ENCODE assay signal across 8 mouse cellular contexts in genomic region chr13:53472614-53473124, GRCm38 (mm10). TPM values are rescaled to one million over a fixed set of nuclear protein-coding genes. Genes with fewer than 3 reads are reported as not detected.
DNase-seq lines count a peak whose midpoint lies in the region; ATAC-seq and TF ChIP-seq lines count a peak whose summit lies in the region.

TSS of gene Msx2 (minus strand) at chr13:53473074.

- ATAC-seq in limb, embryonic 14.5 days (ENCODE audit: low FRiP score, low read depth), result peak; percentile 91
- ATAC-seq in midbrain, postnatal 0 days (ENCODE audit: low FRiP score), result peak; percentile 74; the same call in 1 of the 2 replicates

- peak within 1 kb of the TSS; percentile 86 for H3K4me2 ChIP-seq in limb, embryonic 14.5 days (replicated peaks; ENCODE audit: low read depth, low read length, severe bottlenecking)
- H3K4me2 ChIP-seq in midbrain, postnatal 0 days (ENCODE audit: low read depth, low read length, poor library complexity, severe bottlenecking), result peak within 1 kb of the TSS; percentile 50

- peak; percentile 54 for DNase-seq in gastrocnemius, postnatal 10 days
- DNase-seq in gastrocnemius, adult 8-10 months (ENCODE audit: low spot score in 2 of 2), result no peak
- DNase-seq in embryo, embryonic 10 days (ENCODE audit: low spot score), result peak; percentile 93
- DNase-seq in heart, adult 18-20 months, result peak; percentile 71 to 72
- peak; percentile 17 for DNase-seq in kidney, adult 11 months
- DNase-seq in limb, embryonic 14.5 days (ENCODE audit: low spot score), result peak; percentile 81
- peak; percentile 84 for DNase-seq in midbrain, postnatal 0 days (ENCODE audit: low spot score)
- DNase-seq in urinary bladder, postnatal 4 days (ENCODE audit: low spot score in 2 of 2), result peak; percentile 77 to 84

- no peaks in the 10 kb centered on the region for H3K36me3 ChIP-seq in limb, embryonic 14.5 days (ENCODE audit: control insufficient read depth, insufficient read depth, low read length)
- no peaks in the 10 kb centered on the region for H3K36me3 ChIP-seq in midbrain, postnatal 0 days (ENCODE audit: insufficient read depth, low read length)

- H3K9me3 ChIP-seq in limb, embryonic 14.5 days (ENCODE audit: control insufficient read depth, low read length), result no peaks in the 10 kb centered on the region
- no peaks in the 10 kb centered on the region for H3K9me3 ChIP-seq in midbrain, postnatal 0 days (ENCODE audit: low read length)

- TF ChIP-seq POLR2A in limb, embryonic 14.5 days (IDR thresholded peaks at IDR 0.05; ENCODE audit: borderline replicate concordance, extremely low read depth, insufficient read depth, insufficient read length), result peak; percentile 48; the same call in 1 of the 2 replicates

- peak within 1 kb of the TSS; percentile 70 for H3K9ac ChIP-seq in limb, embryonic 14.5 days (ENCODE audit: low read depth, low read length, severe bottlenecking)
- H3K9ac ChIP-seq in midbrain, postnatal 0 days (replicated peaks; ENCODE audit: low read length, poor library complexity, severe bottlenecking), result no peak within 1 kb of the TSS

- peaks cover 60% of the 10 kb centered on the region for H3K27me3 ChIP-seq in limb, embryonic 14.5 days (ENCODE audit: control insufficient read depth, insufficient read depth, low read length)
- peaks cover 88% of the 10 kb centered on the region for H3K27me3 ChIP-seq in midbrain, postnatal 0 days (ENCODE audit: insufficient read depth, low read length)

- under 1% methylated on average over 38 of the region's 38 CpGs for whole genome bisulfite sequencing in limb, embryonic 14.5 days
- under 1% methylated on average over 38 of the region's 38 CpGs for WGBS in midbrain, postnatal 0 days

- peaks cover 11% of the 10 kb centered on the region; the same call in 1 of the 2 replicates for H3K4me1 ChIP-seq in limb, embryonic 14.5 days (ENCODE audit: control insufficient read depth, insufficient read depth, low read length)
- H3K4me1 ChIP-seq in midbrain, postnatal 0 days (ENCODE audit: insufficient read depth, low read length), result no peaks in the 10 kb centered on the region; the same call in 1 of the 2 replicates

- H3K4me3 ChIP-seq in limb, embryonic 14.5 days (replicated peaks; ENCODE audit: low read length), result peak within 1 kb of the TSS; percentile 65
- peak within 1 kb of the TSS; percentile 34 for H3K4me3 ChIP-seq in midbrain, postnatal 0 days (ENCODE audit: low read depth, low read length)

- no peak for TF ChIP-seq CTCF in midbrain, postnatal 0 days (IDR thresholded peaks at IDR 0.05)

- H3K27ac ChIP-seq in limb, embryonic 14.5 days (replicated peaks; ENCODE audit: low read depth, low read length), result peak within 1 kb of the TSS; percentile 67
- H3K27ac ChIP-seq in midbrain, postnatal 0 days (ENCODE audit: low read depth, low read length), result no peak within 1 kb of the TSS

RNA-seq across cellular contexts. Expression of gene Msx2, which starts in this region (rescaled TPM):
- total RNA-seq in gastrocnemius, postnatal 10 days (2021), result under 1 TPM in 1 of 2 experiments, not detected in 1; 0.23 TPM
- not detected for total RNA-seq in gastrocnemius, adult 8-10 months (2022)
- total RNA-seq in heart, adult 18-20 months (2021), result under 1 TPM; 0.36 to 0.69 TPM
- polyA plus RNA-seq in limb, embryonic 14.5 days (2012; rRNA removed), result 17.5 and 18.2 TPM in 2 replicates
- polyA plus RNA-seq in limb, embryonic 14.5 days (2014; fragmentation: Nextera tagmentation; extraction: Ambion mirVana), result 19.4 and 28.3 TPM in 2 replicates
- 0.71 and 2.2 TPM in 2 replicates for total RNA-seq in midbrain, postnatal 0 days (2014; rRNA removed)
- 0.23 and 0.39 TPM in 2 replicates for polyA plus RNA-seq in midbrain, postnatal 0 days (2015; fragmentation: Nextera tagmentation; extraction: Ambion mirVana)

Comparison
In these comparisons a context has a peak if more than half of its experiments do, and no peak if none do; other contexts are left out.
1. RNA of gene Msx2 (polyA plus RNA-seq): 17.5 to 28.3 TPM in limb, embryonic 14.5 days; 0.23 to 0.39 TPM in midbrain, postnatal 0 days; every median in the first group is over 10 times any median in the second.
2. Peak in DNase-seq in gastrocnemius, postnatal 10 days; RNA of the gene not detected or under 1 TPM.
3. Peak in DNase-seq in heart, adult 18-20 months; RNA of the gene not detected or under 1 TPM.
4. DNase-seq: peak in embryo, embryonic 10 days (single experiment), kidney, adult 11 months (single experiment), limb, embryonic 14.5 days (single experiment), midbrain, postnatal 0 days (single experiment) and urinary bladder, postnatal 4 days (2 of 2); none in gastrocnemius, adult 8-10 months (0 of 2).